Mouse (Mus musculus) liver, adult 2 months (tissue): ENCODE results near the gene Ltbp3. TPM values are rescaled to one million over a fixed set of nuclear protein-coding genes. Genes with fewer than 3 reads are reported as not detected.

Source experiments
- DNase-seq: peaks from one replicate; pipeline ENCODE4 v3.0.0-alpha.2; 2011; ENCODE audit warnings: low read depth, low spot score; ENCODE audit errors: extremely low read depth
- H3K27ac ChIP-seq: fragments of 200-500 bp; replicated peaks from 2 replicates; pipeline ENCODE4 v1.5.1; 2012; ENCODE audit warnings: low read depth, mild to moderate bottlenecking, control low read depth, inconsistent platforms, low read length; ENCODE audit not compliant: insufficient read depth
- H3K27me3 ChIP-seq: fragments of 200-500 bp; 2 replicates; pipeline ENCODE4 v1.6.1; 2012; ENCODE audit warnings: mild to moderate bottlenecking, moderate library complexity, low read length, inconsistent platforms; ENCODE audit not compliant: control insufficient read depth, insufficient read depth
- H3K36me3 ChIP-seq: fragments of 200-500 bp; 2 replicates; pipeline ENCODE4 v1.6.1; 2012; ENCODE audit warnings: low read length, inconsistent platforms; ENCODE audit not compliant: control insufficient read depth, insufficient read depth
- H3K4me1 ChIP-seq: fragments of 200-500 bp; 2 replicates; pipeline ENCODE4 v1.6.1; 2011; ENCODE audit warnings: low read length; ENCODE audit not compliant: control insufficient read depth, insufficient read depth
- H3K4me3 ChIP-seq: fragments of 200-500 bp; 2 replicates; pipeline ENCODE4 v1.5.1; 2011; ENCODE audit warnings: low read depth, mild to moderate bottlenecking, control low read depth, low read length, moderate library complexity; ENCODE audit not compliant: insufficient read depth
- H3K79me2 ChIP-seq: fragments of 200-500 bp; 2 replicates; pipeline ENCODE4 v1.6.1; 2012; ENCODE audit warnings: inconsistent platforms, mild to moderate bottlenecking, low read length, moderate library complexity; ENCODE audit not compliant: control insufficient read depth, insufficient read depth
- H3K9ac ChIP-seq: fragments of 200-500 bp; 2 replicates; pipeline ENCODE4 v1.6.1; 2012; ENCODE audit warnings: low read depth, mild to moderate bottlenecking, control low read depth, inconsistent platforms, low read length
- CTCF ChIP-seq: fragments of 200-500 bp; IDR thresholded peaks from 2 replicates; pipeline ENCODE4 v1.5.1; 2011; ENCODE audit warnings: low read depth, low read length, control low read depth
- POLR2A ChIP-seq: fragments of 200-500 bp; IDR thresholded peaks from 2 replicates; pipeline ENCODE4 v1.6.1; 2011; ENCODE audit warnings: low read length, control low read depth; ENCODE audit not compliant: insufficient read depth; ENCODE audit errors: extremely low read depth
- WGBS: fragments of 180-500 bp; shearing (Covaris S2); methylation state at CpG from one replicate; pipeline ENCODE4 v1.1.7; 2018; 5-methylcytosine and 5-hydroxymethylcytosine counted together
- polyA plus RNA-seq: library from polyadenylated mRNA; depleted of rRNA; stranded (reverse); fragments of >200 nt; gene quantifications from 2 replicates; pipeline ENCODE4 v1.2.3, GENCODE M21; 2012
- total RNA-seq: library from RNA; depleted of rRNA; stranded (reverse); fragments of >200 nt; gene quantifications from 2 replicates; pipeline ENCODE4 v1.2.3, GENCODE M21; 2014

Gene Ltbp3
- total and polyA plus RNA-seq, 2 experiments = 1.2 to 3.4 TPM

DNA sequence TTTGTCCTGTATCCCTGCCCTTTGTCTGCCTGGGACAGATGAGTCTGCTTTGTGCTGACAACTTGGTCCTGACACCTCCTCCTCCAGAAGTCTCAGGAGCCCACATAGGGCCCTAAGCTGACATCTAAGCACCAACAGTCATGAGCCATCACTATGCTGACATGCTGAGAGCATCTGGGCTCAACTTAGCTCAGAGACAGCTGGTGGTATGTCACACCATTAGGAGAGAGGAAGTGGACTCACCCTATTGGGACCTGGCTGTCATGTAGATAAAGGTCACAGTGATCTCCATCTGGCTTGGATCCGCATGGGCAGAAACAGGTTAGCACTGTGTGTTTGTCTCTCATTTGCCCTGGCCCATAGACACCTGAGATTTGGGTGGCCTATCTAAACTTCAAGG is 41.4 kb downstream of the Ltbp3 start:
- Histone ChIP-seq H3K4me3 (no peak overlapping the region), H3K36me3 (no peaks in the 10 kb centered on the region), H3K27me3 (no peaks in the 10 kb centered on the region), H3K27ac (no peak overlapping the region), H3K9ac (no peak overlapping the region), H3K79me2 (no peaks in the 10 kb centered on the region), H3K4me1 (no peaks in the 10 kb centered on the region)
- TF ChIP-seq CTCF (no peak), POLR2A (no peak)
- WGBS = 96% methylated on average over 1 of the region's 1 CpGs
- no peak for DNase-seq

- H3K4me1 ChIP-seq = no peaks in the 10 kb centered on the region
- H3K27ac ChIP-seq = no peak overlapping the region
- no peak overlapping the region for H3K9ac ChIP-seq
- no peak for DNase-seq
- no peaks in the 10 kb centered on the region for H3K27me3 ChIP-seq
- H3K79me2 ChIP-seq = no peaks in the 10 kb centered on the region
- no peak overlapping the region for H3K4me3 ChIP-seq
- WGBS = 74% methylated on average over 10 of the region's 10 CpGs
- H3K36me3 ChIP-seq = no peaks in the 10 kb centered on the region
- TF ChIP-seq CTCF = no peak
- no peak for TF ChIP-seq POLR2A
Observed at GRCm38 (mm10) chr19:5784958-5785577, 44.4 kb downstream of the Ltbp3 start.

GRCm38 (mm10) chr19:5786441-5787114 is 45.9 kb downstream of the Ltbp3 start:
- no peak overlapping the region for H3K4me3 ChIP-seq
- H3K9ac ChIP-seq = no peak overlapping the region
- peak; percentile 60 for DNase-seq
- H3K79me2 ChIP-seq = no peaks in the 10 kb centered on the region
- H3K4me1 ChIP-seq = no peaks in the 10 kb centered on the region
- 11% methylated on average over 12 of the region's 12 CpGs for WGBS
- H3K27ac ChIP-seq = no peak overlapping the region
- no peaks in the 10 kb centered on the region for H3K36me3 ChIP-seq
- TF ChIP-seq CTCF = peak; percentile 91
- no peak for TF ChIP-seq POLR2A
- no peaks in the 10 kb centered on the region for H3K27me3 ChIP-seq

- no peaks in the 10 kb centered on the region for H3K27me3 ChIP-seq
- peak; percentile 58 for DNase-seq
- no peaks in the 10 kb centered on the region for H3K79me2 ChIP-seq
- H3K4me1 ChIP-seq = no peaks in the 10 kb centered on the region
- no peaks in the 10 kb centered on the region for H3K36me3 ChIP-seq
- H3K9ac ChIP-seq = no peak overlapping the region
- TF ChIP-seq POLR2A = no peak
- peak; percentile 64 for TF ChIP-seq CTCF
- H3K4me3 ChIP-seq = no peak overlapping the region
- no peak overlapping the region for H3K27ac ChIP-seq
- WGBS = 43% methylated on average over 8 of the region's 8 CpGs
Observed at GRCm38 (mm10) chr19:5787128-5787635, 46.5 kb downstream of the Ltbp3 start.

GRCm38 (mm10) chr19:5787920-5788319 is 47.2 kb downstream of the Ltbp3 start:
- H3K79me2 ChIP-seq = no peaks in the 10 kb centered on the region
- no peak overlapping the region for H3K4me3 ChIP-seq
- H3K36me3 ChIP-seq = no peaks in the 10 kb centered on the region
- H3K27ac ChIP-seq = no peak overlapping the region
- no peak for TF ChIP-seq POLR2A
- TF ChIP-seq CTCF = no peak
- H3K9ac ChIP-seq = no peak overlapping the region
- H3K4me1 ChIP-seq = no peaks in the 10 kb centered on the region
- WGBS = 94% methylated on average over 7 of the region's 7 CpGs
- DNase-seq = no peak
- H3K27me3 ChIP-seq = no peaks in the 10 kb centered on the region

DNA sequence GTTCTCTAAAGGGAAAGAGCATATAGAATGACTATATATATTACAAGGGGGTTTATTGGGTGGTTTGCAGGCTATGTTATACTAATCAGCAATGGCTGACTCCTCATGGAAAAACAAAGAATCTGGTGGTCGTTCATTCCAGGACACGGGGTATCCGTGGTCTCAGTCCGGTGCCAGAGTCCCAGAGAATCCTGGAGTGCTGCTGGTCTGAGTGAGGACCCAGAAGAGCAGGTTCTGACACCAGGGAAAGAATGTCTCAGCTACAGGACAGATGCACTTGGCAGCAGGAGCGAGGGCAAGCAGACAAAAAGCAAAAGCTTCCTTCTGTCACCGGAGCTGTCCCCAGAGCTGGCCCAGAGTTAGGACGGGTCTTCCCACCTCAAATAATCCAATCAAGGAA is 47.9 kb downstream of the Ltbp3 start:
- TF ChIP-seq CTCF (no peak), POLR2A (no peak)
- DNase-seq = no peak
- Histone ChIP-seq H3K4me1 (no peaks in the 10 kb centered on the region), H3K27me3 (no peaks in the 10 kb centered on the region), H3K36me3 (no peaks in the 10 kb centered on the region), H3K79me2 (no peaks in the 10 kb centered on the region), H3K4me3 (no peak overlapping the region), H3K9ac (no peak overlapping the region), H3K27ac (no peak overlapping the region)
- 88% methylated on average over 7 of the region's 7 CpGs for WGBS
